Mouse (Mus musculus): ENCODE results near the gene Ptpru. TPM values are rescaled to one million over a fixed set of nuclear protein-coding genes. Genes with fewer than 3 reads are reported as not detected.

Gene Ptpru
- 34.2 and 37.0 TPM in 2 replicates for total RNA-seq (2014; rRNA removed)
- 22.2 and 22.8 TPM in 2 replicates for polyA plus RNA-seq (2015; fragmentation: Nextera tagmentation; extraction: Ambion mirVana)

GRCm38 (mm10) chr4:131837872-131838524 lies at the start of gene Ptpru:
Ptpru (minus strand) TSS chr4:131838288.
- peak; percentile 91 for TF ChIP-seq CTCF (IDR thresholded peaks at IDR 0.05)
- H3K27me3 ChIP-seq (ENCODE audit: insufficient read depth, low read length), result peaks cover 21% of the 10 kb centered on the region; the same call in 1 of the 2 replicates
- under 1% methylated on average over 72 of the region's 72 CpGs for WGBS

GRCm38 (mm10) chr4:131885376-131885775 lies 47.3 kb upstream of the Ptpru start:
- DNase-seq (ENCODE audit: low spot score), result no peak
- 81% methylated on average over 6 of the region's 6 CpGs for WGBS

More at GRCm38 (mm10) chr4:131837872-131838524, at the start of gene Ptpru:
- no peak within 1 kb of the TSS for H3K27ac ChIP-seq (ENCODE audit: low read depth, low read length)
- ATAC-seq (ENCODE audit: low FRiP score) (peak; percentile 53), DNase-seq (ENCODE audit: low spot score) (peak; percentile 78)
- 0 out of 2 replicates have a peak, but pooled peaks cover 3% of the 10 kb centered on the region for H3K4me1 ChIP-seq (ENCODE audit: insufficient read depth, low read length)
- H3K4me3 ChIP-seq (ENCODE audit: low read depth, low read length), result peak within 1 kb of the TSS; percentile 62
- H3K4me2 ChIP-seq (ENCODE audit: low read depth, low read length, poor library complexity, severe bottlenecking), result peak within 1 kb of the TSS; percentile 99
- H3K9ac ChIP-seq (replicated peaks; ENCODE audit: low read length, poor library complexity, severe bottlenecking), result peak within 1 kb of the TSS; percentile 74
- no peaks in the 10 kb centered on the region for H3K36me3 ChIP-seq (ENCODE audit: insufficient read depth, low read length)
- no peaks in the 10 kb centered on the region for H3K9me3 ChIP-seq (ENCODE audit: low read length)

GRCm38 (mm10) chr4:131883571-131883970 lies 45.5 kb upstream of the Ptpru start:
- no peak overlapping the region for H3K27ac ChIP-seq (ENCODE audit: low read depth, low read length)
- WGBS, result 80% methylated on average over 6 of the region's 6 CpGs
- no peak for TF ChIP-seq CTCF (IDR thresholded peaks at IDR 0.05)

More at GRCm38 (mm10) chr4:131885376-131885775, 47.3 kb upstream of the Ptpru start:
- Histone ChIP-seq H3K36me3 (ENCODE audit: insufficient read depth, low read length) (0 out of 2 replicates have a peak, but pooled peaks cover 13% of the 10 kb centered on the region), H3K9me3 (ENCODE audit: low read length) (no peaks in the 10 kb centered on the region), H3K4me1 (ENCODE audit: insufficient read depth, low read length) (peaks cover 3% of the 10 kb centered on the region; the same call in 1 of the 2 replicates), H3K4me2 (ENCODE audit: low read depth, low read length, poor library complexity, severe bottlenecking) (no peak overlapping the region), H3K27me3 (ENCODE audit: insufficient read depth, low read length) (no peaks in the 10 kb centered on the region), H3K27ac (ENCODE audit: low read depth, low read length) (no peak overlapping the region), H3K4me3 (ENCODE audit: low read depth, low read length) (no peak overlapping the region), H3K9ac (replicated peaks; ENCODE audit: low read length, poor library complexity, severe bottlenecking) (no peak overlapping the region)
- no peak for TF ChIP-seq CTCF (IDR thresholded peaks at IDR 0.05)
- no peak for ATAC-seq (ENCODE audit: low FRiP score)

GRCm38 (mm10) chr4:131881306-131881705 lies 43.2 kb upstream of the Ptpru start:
- Histone ChIP-seq H3K27ac (ENCODE audit: low read depth, low read length) (no peak overlapping the region), H3K36me3 (ENCODE audit: insufficient read depth, low read length) (0 out of 2 replicates have a peak, but pooled peaks cover 10% of the 10 kb centered on the region), H3K4me2 (ENCODE audit: low read depth, low read length, poor library complexity, severe bottlenecking) (no peak overlapping the region), H3K9me3 (ENCODE audit: low read length) (no peaks in the 10 kb centered on the region), H3K27me3 (ENCODE audit: insufficient read depth, low read length) (no peaks in the 10 kb centered on the region), H3K4me1 (ENCODE audit: insufficient read depth, low read length) (peaks cover 3% of the 10 kb centered on the region; the same call in 1 of the 2 replicates), H3K4me3 (ENCODE audit: low read depth, low read length) (no peak overlapping the region), H3K9ac (replicated peaks; ENCODE audit: low read length, poor library complexity, severe bottlenecking) (no peak overlapping the region)
- no peak for TF ChIP-seq CTCF (IDR thresholded peaks at IDR 0.05)
- 76% methylated on average over 7 of the region's 7 CpGs for WGBS
- ATAC-seq (ENCODE audit: low FRiP score) (no peak), DNase-seq (ENCODE audit: low spot score) (no peak)

More at GRCm38 (mm10) chr4:131883571-131883970, 45.5 kb upstream of the Ptpru start:
- H3K27me3 ChIP-seq (ENCODE audit: insufficient read depth, low read length), result no peaks in the 10 kb centered on the region
- no peak overlapping the region for H3K9ac ChIP-seq (replicated peaks; ENCODE audit: low read length, poor library complexity, severe bottlenecking)
- 0 out of 2 replicates have a peak, but pooled peaks cover 13% of the 10 kb centered on the region for H3K36me3 ChIP-seq (ENCODE audit: insufficient read depth, low read length)
- H3K4me3 ChIP-seq (ENCODE audit: low read depth, low read length), result no peak overlapping the region
- H3K4me1 ChIP-seq (ENCODE audit: insufficient read depth, low read length), result peaks cover 3% of the 10 kb centered on the region; the same call in 1 of the 2 replicates
- no peak overlapping the region for H3K4me2 ChIP-seq (ENCODE audit: low read depth, low read length, poor library complexity, severe bottlenecking)
- no peak for DNase-seq (ENCODE audit: low spot score)
- H3K9me3 ChIP-seq (ENCODE audit: low read length), result no peaks in the 10 kb centered on the region
- no peak for ATAC-seq (ENCODE audit: low FRiP score)

- Histone ChIP-seq H3K36me3 (ENCODE audit: insufficient read depth, low read length) (no peaks in the 10 kb centered on the region), H3K9me3 (ENCODE audit: low read length) (no peaks in the 10 kb centered on the region), H3K9ac (replicated peaks; ENCODE audit: low read length, poor library complexity, severe bottlenecking) (no peak overlapping the region), H3K27ac (ENCODE audit: low read depth, low read length) (no peak overlapping the region), H3K27me3 (ENCODE audit: insufficient read depth, low read length) (no peaks in the 10 kb centered on the region), H3K4me1 (ENCODE audit: insufficient read depth, low read length) (peaks cover 9% of the 10 kb centered on the region; the same call in 1 of the 2 replicates), H3K4me3 (ENCODE audit: low read depth, low read length) (no peak overlapping the region), H3K4me2 (ENCODE audit: low read depth, low read length, poor library complexity, severe bottlenecking) (no peak overlapping the region)
- DNase-seq (ENCODE audit: low spot score) (no peak), ATAC-seq (ENCODE audit: low FRiP score) (no peak)
- TF ChIP-seq CTCF (IDR thresholded peaks at IDR 0.05), result no peak
- 56% methylated on average over 1 of the region's 1 CpGs for WGBS
These were observed 41.6 kb upstream of the Ptpru start for GRCm38 (mm10) chr4:131879692-131880091.

- no peaks in the 10 kb centered on the region for H3K36me3 ChIP-seq (ENCODE audit: insufficient read depth, low read length)
- no peaks in the 10 kb centered on the region for H3K9me3 ChIP-seq (ENCODE audit: low read length)
- H3K9ac ChIP-seq (replicated peaks; ENCODE audit: low read length, poor library complexity, severe bottlenecking), result no peak overlapping the region
- WGBS, result 66% methylated on average over 2 of the region's 2 CpGs
- TF ChIP-seq CTCF (IDR thresholded peaks at IDR 0.05), result no peak
- H3K4me1 ChIP-seq (ENCODE audit: insufficient read depth, low read length), result 0 out of 2 replicates have a peak, but pooled peaks cover 6% of the 10 kb centered on the region
- H3K27me3 ChIP-seq (ENCODE audit: insufficient read depth, low read length), result no peaks in the 10 kb centered on the region
- DNase-seq (ENCODE audit: low spot score) (no peak), ATAC-seq (ENCODE audit: low FRiP score) (no peak)
- no peak overlapping the region for H3K4me2 ChIP-seq (ENCODE audit: low read depth, low read length, poor library complexity, severe bottlenecking)
- H3K4me3 ChIP-seq (ENCODE audit: low read depth, low read length), result no peak overlapping the region
- no peak overlapping the region for H3K27ac ChIP-seq (ENCODE audit: low read depth, low read length)
These were observed 38.7 kb upstream of the Ptpru start for GRCm38 (mm10) chr4:131876836-131877235.

All from midbrain, postnatal 0 days (tissue).